Mouse (Mus musculus): ENCODE data around the gene Ptprk.

DNA sequence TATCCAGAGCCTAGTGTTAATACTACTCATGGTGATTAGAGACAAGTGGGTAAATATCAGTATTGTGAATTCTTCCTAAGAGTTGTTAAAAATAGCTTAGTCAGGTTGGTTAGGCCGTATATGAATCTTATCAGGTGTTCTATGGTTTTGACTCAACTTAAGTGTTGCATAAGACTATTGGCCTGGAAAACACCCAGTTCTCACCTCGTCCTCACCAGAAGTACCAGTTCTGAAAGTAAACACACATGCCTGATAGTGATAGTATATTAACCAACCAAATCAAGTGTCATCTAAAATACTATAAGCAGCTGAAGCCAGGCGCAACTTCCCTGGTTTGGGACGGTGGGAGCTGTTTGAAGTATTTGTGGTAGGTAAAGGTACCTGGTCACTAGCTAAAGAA, 153.1 kb downstream of the Ptprk start:
- no peak for TF ChIP-seq POLR2A (IDR thresholded peaks at IDR 0.05; ENCODE audit: low read depth, low read length)
- no peak for TF ChIP-seq CTCF (IDR thresholded peaks at IDR 0.05; ENCODE audit: borderline replicate concordance, insufficient read depth, low read length)

Measured in embryonic fibroblast, embryonic 13.5 days (primary cell).